Mouse (Mus musculus): ENCODE data around the gene Tex13a. TPM values are rescaled to one million over a fixed set of nuclear protein-coding genes. Genes with fewer than 3 reads are reported as not detected.

Gene Tex13a
- not detected in 2 replicates for total RNA-seq (2017)

DNA sequence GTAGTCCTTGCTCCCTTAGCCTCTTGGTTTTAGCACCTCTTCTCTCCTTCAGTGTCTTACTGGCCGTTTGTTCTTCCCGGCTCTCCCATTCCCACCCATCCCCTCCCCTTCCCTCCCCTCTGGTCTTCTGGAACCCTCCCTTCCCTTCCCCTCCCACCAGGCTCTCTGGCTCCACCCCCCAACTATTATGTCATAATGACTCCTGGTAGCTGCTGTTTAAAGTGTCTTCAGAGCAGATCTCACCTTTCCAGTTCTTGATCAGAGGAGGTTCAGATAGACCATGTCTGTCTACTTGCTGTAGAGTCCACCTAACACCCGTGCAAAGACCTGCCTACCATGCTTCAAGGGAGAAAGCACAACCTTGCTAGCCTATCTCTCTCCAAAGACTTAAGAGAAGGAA lies at the start of gene Tex13a:
TSS of gene Tex13a (minus strand) at position 101 of the 400 bp plus-strand sequence.
- ATAC-seq (replicated peaks in 1 of 2; ENCODE audit: insufficient read depth in 1 of 2, low FRiP score in 2 of 2, low TSS enrichment in 1 of 2, low read depth in 1 of 2, poor library complexity in 2 of 2, severe bottlenecking in 2 of 2), result no peak

DNA sequence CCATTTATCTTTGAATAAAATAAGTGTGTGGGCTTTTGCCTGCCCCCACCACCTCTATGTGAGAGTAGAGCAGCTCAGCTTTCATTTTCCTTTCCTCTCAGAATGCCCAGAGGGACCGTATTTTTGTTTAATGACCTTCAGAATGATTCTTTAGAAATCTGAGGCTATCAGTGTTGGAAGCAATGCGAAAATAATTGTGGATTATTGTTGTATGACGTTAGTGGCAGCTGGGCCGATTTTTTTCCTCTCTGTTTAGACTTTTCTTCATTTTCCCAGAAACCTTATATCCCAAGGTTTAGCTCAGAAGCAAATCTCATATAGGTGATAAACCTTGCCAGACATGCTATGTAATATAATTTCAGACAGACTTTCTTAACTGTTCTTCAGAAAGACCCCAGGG lies 25.2 kb upstream of the Tex13a start:
- no peak for ATAC-seq (replicated peaks in 1 of 2; ENCODE audit: insufficient read depth in 1 of 2, low FRiP score in 2 of 2, low TSS enrichment in 1 of 2, low read depth in 1 of 2, poor library complexity in 2 of 2, severe bottlenecking in 2 of 2)

DNA sequence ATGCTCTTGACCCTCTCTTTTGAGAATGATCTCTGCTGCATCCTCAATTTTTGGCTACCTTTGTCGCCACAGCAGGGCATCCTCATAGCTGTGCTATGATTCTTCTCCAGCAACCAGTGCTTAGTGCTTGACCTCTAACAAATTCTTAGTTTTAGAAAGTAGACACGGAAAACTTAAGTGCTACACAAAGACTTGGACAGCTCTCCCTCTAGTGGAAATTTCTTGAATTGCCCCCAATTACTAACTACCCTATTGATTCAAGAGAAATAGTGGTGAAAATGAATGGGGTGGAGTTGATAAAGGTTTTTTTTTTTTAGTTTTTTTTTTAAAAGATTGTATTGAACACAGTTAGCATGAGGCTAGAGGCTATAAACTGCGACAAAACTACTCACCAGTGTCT lies 39.2 kb downstream of the Tex13a start:
- ATAC-seq (replicated peaks in 1 of 2; ENCODE audit: insufficient read depth in 1 of 2, low FRiP score in 2 of 2, low TSS enrichment in 1 of 2, low read depth in 1 of 2, poor library complexity in 2 of 2, severe bottlenecking in 2 of 2), result no peak

Measured in hematopoietic stem cell, adult 5-6 weeks (primary cell).